Mouse (Mus musculus) liver, adult (tissue): ENCODE data around the gene Gm21830.
"Not testable (repeated sequence)": the region's sequence is repeated elsewhere in the genome, so short reads cannot be mapped to it uniquely, and the experiment has no call there.

ENCODE experiments used
- GATA4 ChIP-seq: IDR thresholded peaks from 2 replicates; pipeline ENCODE4 v1.6.1; 2014; ENCODE audit warnings: mild to moderate bottlenecking, low read length; ENCODE audit not compliant: insufficient replicate concordance

Gene Gm21830

DNA sequence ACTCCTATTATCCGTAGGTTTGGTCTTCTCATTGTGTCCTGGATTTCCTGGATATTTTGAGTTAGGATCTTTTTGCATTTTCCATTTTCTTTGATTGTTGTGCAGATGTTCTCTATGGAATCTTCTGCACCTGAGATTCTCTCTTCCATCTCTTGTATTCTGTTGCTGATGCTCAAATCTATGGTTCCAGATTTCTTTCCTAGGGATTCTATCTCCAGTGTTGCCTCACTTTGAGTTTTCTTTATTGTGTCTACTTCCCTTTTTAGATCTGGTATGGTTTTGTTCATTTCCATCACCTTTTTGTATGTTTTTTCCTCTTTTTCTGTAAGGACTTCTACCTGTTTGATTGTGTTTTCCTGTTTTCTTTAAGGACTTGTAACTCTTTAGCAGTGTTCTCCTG lies at the start of gene Gm21830:
Gene Gm21830, plus strand, starts transcription at position 301 of the 400 bp plus-strand sequence.
- not testable (repeated sequence) for TF ChIP-seq GATA4

GRCm38 (mm10) chr2:67364506-67364905 lies 49.0 kb upstream of the Gm21830 start:
- TF ChIP-seq GATA4 = no peak

DNA sequence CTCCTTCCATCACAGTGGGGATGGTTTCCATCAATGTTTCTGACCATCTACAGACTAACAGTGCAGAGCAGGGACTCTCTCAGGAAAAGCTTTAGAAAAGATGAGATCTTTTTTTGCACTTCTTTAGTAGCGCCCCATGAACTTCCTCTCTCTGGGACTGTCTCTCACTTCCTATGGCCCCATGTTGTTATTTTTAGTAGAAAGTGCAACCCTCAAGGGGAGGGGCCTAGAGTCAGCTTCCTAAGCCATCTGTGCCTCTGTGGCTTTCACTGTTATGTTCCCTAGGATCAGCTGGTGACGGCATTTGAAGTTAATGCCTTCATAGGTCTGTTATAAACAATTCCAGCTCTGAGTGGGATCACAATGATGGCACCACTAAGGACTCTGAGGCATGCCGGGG lies 35.0 kb upstream of the Gm21830 start:
- TF ChIP-seq GATA4 = no peak

- no peak for TF ChIP-seq GATA4
Observed at GRCm38 (mm10) chr2:67420853-67421252, 7.3 kb downstream of the Gm21830 start.

- TF ChIP-seq GATA4 = no peak
Observed at GRCm38 (mm10) chr2:67422799-67423198, 9.3 kb downstream of the Gm21830 start.

DNA sequence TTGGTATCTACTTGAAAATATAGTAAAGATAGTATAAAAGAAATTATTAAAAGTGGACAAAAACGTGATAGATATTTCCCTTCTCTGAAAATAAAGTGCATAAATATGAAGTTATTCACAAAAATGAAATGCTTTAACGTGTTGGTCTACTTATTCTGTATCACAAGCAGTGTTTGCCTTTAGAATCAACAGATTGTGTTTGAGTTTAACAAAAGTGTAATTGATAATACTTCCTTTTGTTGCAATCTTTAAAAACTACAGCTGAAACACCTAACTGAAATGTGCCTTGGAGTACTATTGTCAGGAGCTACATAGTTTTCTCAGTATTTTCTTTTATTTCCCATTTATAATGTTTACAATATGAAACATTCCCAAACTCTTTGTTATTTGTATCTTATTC lies 19.6 kb downstream of the Gm21830 start, which contains the start of gene Gm26727:
Gene Gm26727, minus strand, starts transcription at position 101 of the 400 bp plus-strand sequence.
- TF ChIP-seq GATA4 = no peak

DNA sequence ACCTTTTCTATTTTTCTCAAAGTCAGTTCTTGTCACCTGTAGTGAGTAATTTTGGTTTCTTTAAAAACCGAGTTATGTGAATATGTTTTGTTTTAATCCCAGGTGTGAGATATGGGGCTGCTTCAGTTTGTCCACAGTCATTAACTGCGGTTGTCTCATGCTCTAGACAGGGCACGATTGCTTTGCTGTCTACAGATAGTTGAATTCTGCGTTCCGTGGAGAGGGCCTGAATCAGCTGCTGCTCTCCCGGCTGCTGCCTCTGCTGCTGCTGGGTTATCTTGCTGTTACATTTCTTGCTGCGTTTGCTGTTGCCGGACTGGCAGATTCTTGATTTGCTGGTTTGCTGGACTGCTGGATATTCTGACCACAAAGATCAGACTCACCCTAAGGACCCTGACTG lies 24.8 kb downstream of the Gm21830 start:
- no peak for TF ChIP-seq GATA4

GRCm38 (mm10) chr2:67445780-67446179 lies 32.3 kb downstream of the Gm21830 start, which contains the start of gene Xirp2:
Gene Xirp2, plus strand, starts transcription at chr2:67446002.
- TF ChIP-seq GATA4 = no peak

- no peak for TF ChIP-seq GATA4
Observed at GRCm38 (mm10) chr2:67446772-67447171, 33.2 kb downstream of the Gm21830 start.

- no peak for TF ChIP-seq GATA4
Observed at GRCm38 (mm10) chr2:67447206-67447605, 33.7 kb downstream of the Gm21830 start.

DNA sequence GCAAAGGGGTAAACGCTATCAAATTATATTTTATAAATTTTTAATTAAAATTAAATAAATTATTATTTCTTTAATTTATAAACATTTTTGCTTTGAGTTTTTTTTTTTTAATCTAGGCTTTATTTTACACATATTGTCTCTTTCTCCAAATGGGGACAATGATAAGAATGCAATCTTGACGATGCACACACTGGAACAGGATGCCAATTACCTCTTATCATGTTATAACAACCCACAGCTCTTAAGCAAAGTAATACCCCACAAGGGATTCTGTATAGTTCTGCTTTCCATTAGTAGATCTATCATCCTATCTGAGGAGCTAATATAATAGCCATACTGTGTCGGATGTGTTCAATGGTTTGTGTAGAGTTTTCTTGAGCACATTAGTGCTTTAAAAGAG lies 47.3 kb downstream of the Gm21830 start:
- TF ChIP-seq GATA4 = no peak

DNA sequence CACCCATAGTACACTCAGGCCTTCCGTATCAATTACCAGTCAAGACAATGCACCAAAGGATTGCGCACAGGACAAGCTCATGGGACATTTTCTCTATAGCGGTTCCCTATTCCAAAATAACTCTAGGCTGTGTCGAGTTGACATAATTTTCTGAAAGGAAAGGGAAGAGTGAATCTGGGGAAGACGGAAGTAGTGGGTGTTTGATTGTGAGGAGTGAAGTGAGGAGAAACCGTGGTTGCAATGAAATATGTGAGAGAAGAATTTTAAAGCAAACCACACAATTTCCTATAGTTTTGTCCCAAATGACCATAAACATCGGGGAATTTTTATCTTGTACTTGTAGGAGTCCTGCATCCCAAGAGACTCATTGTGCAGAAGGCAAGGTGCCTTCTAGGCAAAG lies 53.5 kb downstream of the Gm21830 start:
- no peak for TF ChIP-seq GATA4

- TF ChIP-seq GATA4 = no peak
Observed at GRCm38 (mm10) chr2:67477753-67478152, 64.2 kb downstream of the Gm21830 start.

DNA sequence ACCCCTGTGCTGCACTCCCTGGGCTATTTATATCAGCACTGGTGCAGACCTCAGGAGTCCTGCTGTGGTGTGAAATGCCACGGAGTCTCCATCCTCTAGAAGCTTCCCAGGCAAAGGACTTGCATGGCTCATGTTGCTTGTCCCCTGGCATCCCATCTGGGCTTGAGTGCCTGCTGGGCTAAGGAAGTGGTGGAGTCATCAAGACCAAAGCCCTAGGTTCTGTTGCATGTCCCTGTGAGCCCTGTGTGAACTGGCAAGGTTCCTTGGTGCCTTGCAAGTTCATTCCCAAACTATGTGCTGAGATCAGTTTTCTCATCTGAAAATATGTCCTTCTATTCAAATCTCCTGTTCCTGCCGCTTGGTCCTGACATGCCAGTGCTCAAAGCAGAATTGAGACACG lies 67.5 kb downstream of the Gm21830 start:
- no peak for TF ChIP-seq GATA4
